Mouse (Mus musculus) c-Kit-negative CD71-positive TER-119-positive erythroid progenitor cells, embryonic 14.5 days (primary cell): ENCODE data around the gene Klhl29.
A peak's percentile ranks its signal among the peaks of the same experiment; 100 is the strongest.

Source experiments
- DNase-seq: peaks from one replicate; pipeline ENCODE4 v3.0.0-alpha.2; 2013; ENCODE audit warnings: low read depth, low spot score

The Klhl29 gene

DNA sequence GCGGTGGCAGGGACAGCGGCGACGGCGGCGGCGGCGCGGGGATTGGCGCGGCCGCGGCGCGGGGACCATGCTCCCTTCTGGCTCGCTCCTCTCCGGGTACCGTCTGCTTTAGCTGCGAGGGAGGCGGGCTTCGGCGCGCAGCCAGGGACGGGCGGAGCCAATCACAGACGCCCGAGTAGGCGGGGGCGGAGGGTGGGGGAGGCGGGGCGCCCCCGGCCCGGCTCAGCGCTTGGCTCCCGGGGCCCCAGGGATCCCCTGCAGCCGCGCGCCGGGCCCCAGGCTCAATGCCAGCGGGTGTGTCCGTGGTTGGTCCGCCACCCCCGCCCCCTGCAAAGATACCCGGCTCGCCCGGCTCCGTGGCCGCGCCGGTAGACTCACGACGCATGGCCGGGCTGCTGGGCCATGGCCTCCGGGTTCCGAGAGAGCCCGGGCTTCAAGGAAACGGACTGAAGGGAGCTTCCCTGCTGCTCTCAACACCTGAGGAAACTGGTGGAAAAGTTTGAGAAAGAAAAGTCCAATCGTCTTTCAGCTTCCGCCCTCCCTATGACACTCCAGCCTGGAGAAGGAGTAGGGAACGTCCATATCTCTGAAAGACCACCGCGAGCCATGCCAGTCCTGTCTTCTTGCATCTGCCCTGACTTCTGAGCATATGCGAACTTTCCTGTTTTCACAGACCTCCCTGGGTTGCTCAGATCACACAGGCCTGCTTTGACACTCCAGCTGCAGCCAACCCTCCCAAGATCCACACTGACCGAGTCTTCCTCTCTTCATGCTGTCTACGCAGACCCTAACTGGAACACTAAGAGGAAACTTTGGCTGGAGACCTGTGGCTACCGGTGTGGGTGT, at the start of gene Klhl29:
Gene Klhl29, minus strand, starts transcription at position 67 of the 846 bp plus-strand sequence.
- no peak for DNase-seq

DNA sequence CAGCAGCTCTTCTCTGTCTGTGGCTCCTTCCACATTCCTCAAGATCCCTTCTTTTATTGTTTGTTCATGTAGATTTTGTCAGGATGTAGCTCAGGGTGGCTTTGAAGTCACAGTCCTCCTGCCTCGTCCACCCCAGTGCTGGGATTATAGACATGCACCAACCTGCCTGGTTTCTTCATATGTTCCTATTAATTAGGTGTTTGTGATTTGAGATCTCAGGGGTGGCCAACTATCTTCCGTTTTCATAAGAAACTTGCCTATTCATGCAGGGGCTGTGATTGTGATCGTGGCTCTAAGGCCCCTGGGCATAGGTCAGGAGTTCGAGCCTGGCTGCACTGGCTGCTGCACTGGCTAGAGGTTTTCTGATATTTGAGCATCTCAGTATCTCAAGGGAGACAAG, 49.8 kb upstream of the Klhl29 start:
- DNase-seq: no peak

DNA sequence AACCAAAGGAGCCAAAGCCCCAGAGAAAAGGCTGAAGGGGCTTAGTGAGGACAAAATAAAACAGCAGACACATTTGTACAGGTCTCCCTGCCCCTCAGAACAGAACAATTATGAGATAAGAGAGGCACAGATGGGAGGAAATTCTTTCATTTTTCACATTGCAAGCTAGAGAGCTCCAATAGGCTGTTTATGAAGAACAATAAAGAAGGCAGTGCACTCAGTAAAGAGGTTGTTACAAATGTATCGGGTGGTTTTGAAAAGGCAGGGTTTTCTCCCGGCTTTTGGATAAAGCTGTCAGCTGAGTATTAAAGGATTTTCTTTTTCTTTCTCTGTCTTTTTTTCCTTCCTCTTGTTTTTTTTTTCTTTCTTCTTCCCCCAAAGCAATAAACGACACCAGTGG, 40.3 kb upstream of the Klhl29 start:
- no peak for DNase-seq

DNA sequence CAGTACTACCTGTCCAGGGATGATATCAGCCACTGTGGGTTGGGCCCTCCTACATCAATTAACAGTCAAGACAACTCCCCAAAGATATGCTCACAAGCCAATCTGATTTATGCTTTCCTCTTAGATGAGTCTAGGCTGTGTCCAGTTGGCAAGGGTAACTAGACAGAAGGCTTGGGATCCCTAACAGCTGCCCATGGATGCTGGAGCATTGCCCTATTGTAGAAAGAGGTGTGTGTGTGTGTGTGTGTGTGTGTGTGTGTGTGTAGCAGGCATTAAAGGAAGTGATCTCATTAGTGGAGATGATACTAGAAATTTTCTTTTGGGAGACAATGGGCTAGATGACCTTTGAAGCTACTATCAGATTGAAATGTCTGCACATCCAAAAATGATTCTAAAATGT, 38.5 kb upstream of the Klhl29 start:
- no peak for DNase-seq

DNA sequence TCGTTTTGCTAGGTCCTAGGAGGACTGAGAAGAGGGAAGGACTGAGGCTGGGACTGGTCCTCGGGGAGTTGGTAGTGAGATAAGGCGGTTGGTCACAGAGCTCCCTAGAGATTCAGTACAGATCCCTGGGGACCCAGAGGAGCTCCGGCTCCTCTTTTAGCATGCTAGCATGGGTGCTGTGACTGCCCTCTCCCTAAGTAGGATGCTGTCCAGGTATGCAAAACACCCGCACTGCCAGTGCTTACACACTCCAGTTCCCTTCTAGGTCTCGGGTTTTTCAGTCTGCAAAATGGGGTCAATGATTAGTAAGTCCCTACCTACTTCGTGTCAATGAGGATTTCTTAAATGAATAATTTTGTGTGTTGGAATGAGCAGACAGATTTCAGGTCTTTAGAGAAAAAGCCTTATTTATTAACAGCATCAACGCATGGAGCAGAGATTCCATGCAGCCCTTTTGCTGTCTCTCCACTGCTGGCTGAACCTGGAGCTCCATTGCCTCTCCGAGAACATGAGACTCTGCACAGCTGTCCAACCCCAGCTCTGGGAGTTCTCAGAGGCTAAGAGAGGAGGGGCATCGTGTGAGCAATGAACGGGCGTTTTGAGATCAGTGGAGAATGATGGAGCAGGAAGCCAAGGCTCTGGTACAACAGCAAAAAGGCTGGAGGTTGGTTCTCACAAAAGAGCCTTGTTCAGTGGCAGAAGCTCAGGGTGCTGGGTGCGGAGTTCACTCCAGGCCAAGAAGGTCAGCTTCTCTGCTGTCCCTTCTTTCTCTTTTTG, 36.5 kb upstream of the Klhl29 start:
- no peak for DNase-seq

DNA sequence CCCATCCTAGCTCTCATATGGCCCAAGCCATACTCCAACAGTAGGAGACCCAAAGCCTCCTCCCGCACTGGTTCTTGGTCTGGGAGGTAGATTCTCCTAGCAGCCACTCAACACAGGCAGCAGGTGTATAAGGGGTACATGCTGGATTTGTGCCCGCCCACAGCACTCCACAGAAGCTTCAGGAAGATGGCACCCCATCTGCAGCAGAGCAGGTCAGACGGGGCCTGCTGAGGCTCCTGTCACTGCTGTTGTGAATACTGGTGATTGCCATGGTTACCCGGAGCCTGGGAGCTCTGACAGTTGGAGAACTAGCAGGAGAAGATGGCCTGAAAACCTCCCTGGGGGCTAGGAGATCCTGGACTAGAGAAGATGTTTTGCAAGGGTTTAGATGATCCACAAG, 35.9 kb upstream of the Klhl29 start:
- no peak for DNase-seq

DNA sequence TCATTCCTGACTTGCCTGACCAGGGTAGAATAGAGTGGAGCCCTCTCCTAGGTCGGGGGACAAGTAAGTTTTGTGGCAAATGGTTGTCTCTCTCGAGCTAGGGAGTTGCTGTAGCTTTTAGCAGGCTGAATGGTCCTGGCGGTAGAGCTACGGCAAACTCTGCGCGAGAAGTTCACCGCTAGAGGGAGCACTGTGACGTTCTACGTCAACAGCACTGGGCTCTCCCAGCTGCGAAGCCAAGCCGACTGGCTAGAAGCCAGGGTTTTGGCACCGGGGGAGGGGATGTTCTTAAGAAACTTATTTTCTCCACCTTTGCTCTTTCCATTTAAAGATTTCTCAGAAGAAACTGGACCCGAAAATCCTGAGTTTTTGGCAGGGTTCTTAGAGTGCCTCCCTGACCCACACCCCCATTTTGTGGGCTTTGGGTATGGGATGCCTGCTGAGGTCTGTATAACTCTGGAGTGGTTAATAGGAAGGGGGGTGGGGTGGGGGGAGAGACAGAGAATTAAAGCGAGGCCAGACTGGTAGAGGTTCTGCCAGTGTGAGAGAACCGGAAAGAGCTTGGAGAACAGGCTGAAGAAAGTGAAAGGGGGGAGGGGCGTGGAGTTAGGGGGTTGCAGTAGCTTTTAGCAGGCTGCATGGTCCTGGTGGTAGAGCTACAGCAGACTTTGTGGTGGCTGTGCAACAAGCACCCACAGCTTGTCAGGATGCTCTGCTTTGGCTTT, 35.1 kb upstream of the Klhl29 start:
- DNase-seq: peak; percentile 5

DNA sequence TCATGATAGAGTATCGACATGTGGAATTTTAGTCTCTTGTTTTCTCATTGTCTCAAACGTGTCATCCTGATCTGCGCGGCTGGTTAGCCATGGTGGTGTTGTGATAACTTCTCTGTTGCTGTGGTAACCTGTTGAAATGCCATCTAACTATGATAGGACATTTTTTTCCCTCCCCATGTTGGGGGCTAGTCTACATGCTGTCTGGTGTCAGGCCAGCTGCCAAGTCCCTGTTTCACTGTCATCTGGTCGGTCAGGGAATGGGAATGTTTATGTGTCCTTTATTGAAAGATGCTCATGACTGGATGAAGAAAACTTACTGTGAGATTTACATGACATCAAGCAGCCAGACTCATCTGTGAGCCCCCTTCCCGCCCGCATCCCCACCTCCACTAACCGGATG, 31.7 kb upstream of the Klhl29 start:
- no peak for DNase-seq

DNA sequence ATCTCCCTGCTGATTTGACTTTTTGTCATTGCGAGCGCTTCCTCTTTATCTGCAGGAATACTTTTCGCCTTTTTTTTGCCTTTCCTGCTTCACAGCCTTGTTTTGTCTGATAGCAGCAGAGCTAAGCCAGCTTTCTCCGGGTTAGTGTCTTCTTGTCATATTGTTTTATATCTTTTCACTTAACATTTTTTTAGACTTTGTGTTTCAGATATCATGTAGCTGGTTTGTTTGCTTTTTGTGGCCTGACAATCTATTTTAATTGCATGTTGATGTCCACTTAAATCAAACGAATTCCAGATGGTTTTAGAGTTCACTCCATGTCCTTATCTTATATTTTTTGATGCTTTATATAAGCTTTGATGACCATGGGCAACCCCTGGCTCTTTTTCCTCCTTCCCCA, 21.9 kb upstream of the Klhl29 start:
- DNase-seq: no peak

DNA sequence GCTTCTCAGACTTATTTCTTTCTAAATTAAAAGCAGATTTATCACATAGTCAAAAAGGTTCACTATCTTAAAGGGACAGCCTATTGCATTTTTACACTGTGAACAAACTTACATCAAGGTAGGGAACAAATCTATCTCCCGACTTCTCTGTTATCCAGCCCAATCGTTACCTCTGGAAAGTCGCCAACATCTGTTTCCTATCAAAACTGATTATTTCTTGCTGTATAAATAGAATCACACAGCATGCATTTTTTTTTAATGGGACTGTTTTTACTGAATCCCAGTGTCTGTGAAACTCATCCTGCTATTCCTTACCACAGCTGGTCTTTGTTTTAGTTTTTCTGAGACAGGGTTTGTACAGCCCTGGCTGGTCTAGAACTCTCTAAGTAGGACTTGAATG, 19.7 kb upstream of the Klhl29 start:
- DNase-seq: no peak

DNA sequence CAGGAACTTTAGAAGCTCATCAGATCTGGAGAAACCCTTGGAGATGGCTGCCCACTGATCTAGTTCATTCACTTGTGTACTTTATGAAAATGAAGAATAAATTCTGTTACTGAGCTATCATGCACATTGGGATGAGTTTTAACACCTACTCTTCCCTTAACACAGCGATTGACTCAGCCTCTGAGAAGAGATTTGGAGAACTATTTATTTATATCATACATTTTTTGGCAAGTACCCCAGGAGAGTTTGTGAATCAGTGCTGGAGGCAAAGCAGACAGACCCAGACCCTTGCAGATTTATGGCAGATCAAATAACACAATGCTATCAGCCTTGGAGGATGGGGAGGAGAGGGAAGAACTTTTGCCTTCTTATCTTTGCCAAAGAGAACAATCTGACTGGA, 11.6 kb upstream of the Klhl29 start:
- DNase-seq: no peak

DNA sequence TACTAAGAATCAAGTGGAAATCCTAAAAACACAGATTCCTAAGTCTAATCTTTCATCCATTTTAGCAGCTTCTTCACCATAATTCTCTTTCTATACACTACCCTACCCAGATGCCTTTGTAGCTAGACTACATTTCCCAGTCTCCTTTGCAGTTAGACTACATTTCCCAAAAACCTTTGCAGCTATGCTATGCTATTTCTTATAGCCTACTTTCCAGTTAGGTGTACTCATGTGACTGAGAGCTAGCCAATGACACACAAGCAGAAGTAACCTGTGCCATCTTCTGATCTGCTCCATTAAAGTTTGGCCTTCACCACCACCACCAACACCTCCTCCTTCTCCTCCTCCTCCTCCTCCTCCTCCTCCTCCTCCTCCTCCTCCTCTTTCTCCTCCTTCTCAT, 11.2 kb upstream of the Klhl29 start:
- no peak for DNase-seq

DNA sequence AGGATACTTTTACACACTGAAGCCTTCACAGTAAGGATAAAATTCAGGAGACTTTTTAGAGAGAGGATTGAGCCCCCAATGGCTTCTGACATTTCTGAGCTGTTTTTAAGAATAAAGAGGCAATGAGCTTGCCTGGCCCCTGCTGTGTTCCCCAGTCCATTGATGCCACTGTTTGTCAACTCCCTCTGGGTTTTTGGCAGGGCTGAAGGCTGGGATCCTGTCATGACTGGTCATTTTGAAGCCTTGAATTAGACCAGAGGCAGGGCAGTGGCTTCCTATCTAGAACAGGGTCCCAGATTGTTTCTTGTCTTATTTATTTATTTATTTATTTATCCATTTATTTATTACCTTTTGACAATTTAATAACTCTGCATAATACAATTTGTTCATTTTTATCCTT, 6.2 kb upstream of the Klhl29 start:
- DNase-seq: no peak

DNA sequence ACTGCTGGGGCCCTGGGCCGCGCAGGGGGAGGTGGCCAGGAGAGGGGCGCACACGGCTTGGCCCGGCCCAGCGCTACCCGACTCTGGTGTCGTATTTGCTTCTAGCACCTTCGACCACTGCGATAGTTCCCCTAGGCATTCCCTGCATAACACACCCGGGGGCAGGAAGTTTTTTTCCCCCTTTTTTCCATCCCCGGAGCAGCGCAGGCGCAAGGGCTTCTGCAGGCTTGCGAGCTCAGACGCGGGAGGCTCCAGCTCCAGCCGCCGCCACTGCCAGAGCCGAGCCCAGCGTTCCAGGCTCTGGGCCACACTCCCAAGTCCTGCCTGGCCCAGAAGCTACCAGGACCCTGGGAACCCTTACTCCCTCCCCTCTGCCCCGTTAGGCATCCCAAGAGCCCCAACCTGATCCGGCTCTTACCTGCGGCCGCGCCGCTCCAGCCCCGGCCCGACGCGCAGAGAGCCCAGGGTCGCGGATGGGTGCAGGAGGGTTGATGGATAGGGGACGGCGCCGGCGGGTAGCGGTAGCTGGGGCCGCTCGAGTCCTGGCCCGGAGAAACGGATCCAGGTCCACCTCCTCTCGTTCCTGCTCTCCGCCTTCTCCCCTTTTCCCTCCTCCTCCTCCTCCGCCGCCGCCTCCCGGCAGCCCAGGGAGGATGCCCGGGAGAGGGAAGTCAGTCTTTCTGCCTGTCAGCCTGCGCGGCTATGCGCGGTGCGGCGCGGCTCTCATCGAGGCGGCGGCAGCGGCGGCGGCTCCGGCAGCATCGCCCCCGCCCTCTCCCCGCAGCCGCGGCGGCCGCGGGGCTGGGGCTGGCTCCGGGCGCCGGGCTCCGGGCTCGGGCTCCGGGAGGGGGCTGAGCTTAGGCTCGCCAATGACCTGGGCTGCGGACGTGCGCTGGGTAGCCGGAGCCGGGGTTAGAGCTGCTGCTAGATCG, 532 bp downstream of the Klhl29 start:
- DNase-seq: no peak

DNA sequence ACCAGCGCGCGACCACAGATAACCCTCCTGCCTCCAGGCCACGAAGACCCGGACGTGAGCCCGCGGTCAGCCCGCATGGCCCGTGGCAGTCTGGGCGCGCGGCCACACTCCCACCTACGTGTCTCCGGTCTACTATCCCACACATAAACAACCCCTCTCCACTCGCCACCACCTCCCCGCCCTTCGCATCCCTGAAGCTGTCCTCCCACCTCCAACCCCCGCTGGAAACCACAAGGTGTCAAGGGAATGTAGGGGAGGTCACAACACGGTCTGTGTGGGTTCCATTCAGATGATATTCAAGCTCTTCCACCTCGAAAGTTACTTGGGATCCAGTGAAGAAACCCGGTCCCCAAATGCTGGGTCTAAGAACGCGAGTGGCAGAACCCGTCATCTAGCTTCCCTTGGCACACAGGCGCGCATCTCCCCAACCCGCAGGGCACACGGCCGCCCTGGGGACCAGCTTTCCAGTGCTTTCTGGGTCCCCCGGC, 1.2 kb downstream of the Klhl29 start:
- no peak for DNase-seq

DNA sequence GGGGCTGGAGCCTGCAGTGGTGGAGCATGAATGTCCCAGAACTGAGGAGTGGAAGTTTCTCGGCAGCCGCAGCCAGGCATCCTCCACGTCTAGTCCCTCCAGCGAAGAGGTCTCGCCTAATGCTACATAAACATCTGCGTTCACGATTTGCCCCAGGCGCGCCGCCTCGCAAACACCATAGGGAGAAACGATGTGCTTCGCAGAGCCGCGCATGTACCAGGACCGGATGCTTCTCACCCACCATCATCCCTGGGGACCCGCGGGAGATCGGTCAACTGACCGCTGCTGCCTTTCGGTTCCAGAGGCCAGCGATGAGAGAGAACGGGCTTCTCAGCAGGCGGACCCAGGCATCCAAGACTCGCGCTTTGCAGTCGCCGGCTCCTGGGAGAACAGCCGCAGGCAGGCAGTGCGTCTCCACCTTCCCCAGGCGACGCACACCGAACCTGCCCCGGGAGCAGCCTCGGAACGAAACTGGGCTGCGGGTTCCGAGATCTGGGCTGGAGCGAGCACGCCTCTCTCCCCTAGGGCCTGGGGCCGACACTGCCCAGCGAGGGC, 1.8 kb downstream of the Klhl29 start:
- no peak for DNase-seq

DNA sequence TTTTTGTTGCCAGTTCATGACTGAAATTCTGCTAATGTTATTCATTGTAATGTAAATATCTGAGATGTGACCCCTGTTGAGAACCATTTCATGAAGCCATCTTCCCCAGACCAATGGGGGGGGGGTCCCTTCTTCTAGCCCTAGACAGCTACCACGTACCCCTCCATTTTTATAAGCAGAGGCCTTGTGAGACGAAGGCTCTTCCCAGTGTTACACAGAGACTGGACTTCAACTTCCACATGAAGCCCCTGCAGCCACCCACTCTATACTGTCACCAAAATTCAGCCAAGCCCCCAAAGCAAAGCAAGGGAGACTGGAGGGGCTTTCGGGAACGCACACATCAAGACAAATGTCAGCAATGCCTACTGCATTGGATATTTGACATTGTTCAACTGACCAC, 6.1 kb downstream of the Klhl29 start:
- DNase-seq: no peak

DNA sequence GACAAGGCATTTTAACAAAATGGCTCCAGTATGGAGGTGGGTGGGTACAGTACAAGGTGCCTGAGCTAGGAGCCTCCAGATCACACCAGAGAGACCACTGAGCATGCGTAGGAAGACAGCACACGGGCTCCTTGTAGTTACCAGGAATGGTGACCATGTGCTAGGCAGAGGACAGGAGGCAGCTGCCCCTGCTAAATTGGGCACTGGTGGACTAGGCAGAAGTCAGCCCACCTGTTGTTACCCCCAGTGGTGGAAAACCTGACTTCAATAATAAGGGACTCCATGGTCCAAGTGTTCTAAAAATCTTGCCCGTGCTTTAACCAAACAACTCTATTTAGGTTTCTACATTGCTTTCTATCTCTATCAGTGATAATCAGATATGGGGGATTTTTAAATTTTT, 10.6 kb downstream of the Klhl29 start:
- no peak for DNase-seq

DNA sequence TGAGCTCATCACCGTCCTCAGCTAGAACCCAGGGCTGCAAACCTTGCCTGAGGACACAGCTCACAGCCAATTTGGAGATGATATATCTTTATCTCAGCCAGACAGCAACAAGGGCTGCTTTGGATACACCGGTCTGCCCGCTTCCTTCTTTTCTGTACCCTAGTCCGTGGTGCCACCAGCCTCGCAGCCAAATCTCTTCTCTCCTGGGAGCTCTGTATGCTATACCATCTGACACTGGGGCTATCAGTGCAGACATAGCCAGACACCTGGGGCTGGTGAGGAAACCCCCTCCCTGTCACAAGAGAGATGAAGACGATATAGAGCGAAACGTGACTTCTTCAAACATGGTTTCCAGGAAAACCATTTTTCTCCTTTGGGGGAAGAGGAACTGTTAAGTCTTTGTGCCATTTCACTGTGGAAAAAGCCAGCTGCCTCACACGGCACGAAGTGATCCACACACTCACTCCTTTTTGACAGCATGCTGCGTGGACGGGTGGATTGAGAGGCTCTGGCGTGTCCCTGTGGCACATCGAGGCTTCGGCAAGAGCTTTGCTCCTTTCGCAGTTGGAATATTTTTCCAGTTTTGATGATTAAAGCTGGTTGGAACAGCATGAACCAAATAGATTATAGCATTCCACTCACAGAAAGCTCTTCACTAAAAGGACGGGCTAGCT, 11.4 kb downstream of the Klhl29 start:
- no peak for DNase-seq

DNA sequence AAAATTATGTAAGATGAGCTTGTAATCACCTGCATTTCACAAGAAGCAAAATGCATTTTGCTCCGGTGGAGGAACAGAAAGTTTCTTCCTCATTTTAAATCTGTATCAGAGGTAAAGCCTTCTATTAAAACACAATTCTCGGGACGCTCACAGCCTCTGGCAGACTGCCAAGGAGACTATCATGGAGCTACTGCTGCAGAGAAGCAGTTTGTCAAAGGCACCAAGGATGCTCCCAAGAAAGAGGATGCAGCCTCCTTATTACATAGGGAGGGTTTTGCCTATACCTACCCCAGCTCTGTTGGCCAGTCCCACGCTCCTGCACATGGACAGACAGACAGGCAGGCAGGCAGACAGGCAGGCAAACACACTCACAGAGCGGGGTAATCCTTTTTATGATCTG, 16.4 kb downstream of the Klhl29 start:
- DNase-seq: no peak
